Mouse (Mus musculus) layer of hippocampus, adult 2 months (tissue): ENCODE results near the gene Pole4. TPM values are rescaled to one million over a fixed set of nuclear protein-coding genes. Genes with fewer than 3 reads are reported as not detected.

Source experiments
- DNase-seq, 2 experiments: peaks; one replicate each; pipeline ENCODE4 v3.0.0; 2022; ENCODE audit warnings: low spot score in 2 of 2
- H3K27ac ChIP-seq: fragments of 200-600 bp; 2 replicates; pipeline ENCODE4 v1.8.1; 2022
- H3K4me3 ChIP-seq: fragments of 200-600 bp; 2 replicates; pipeline ENCODE4 v1.8.1; 2022; ENCODE audit warnings: mild to moderate bottlenecking
- CTCF ChIP-seq: fragments of 200-600 bp; conservative IDR thresholded peaks from 2 replicates; pipeline ENCODE4 v1.8.1; 2022; ENCODE audit warnings: antibody characterized with exemption, mild to moderate bottlenecking, moderate library complexity
- total RNA-seq, 2 experiments: library from RNA; stranded (reverse); gene quantifications; 2 replicates each; pipeline ENCODE4 v1.2.3; 2021

Gene Pole4
- total RNA-seq, 2 experiments from 2014 or later, result 36.4 to 36.7 TPM

GRCm38 (mm10) chr6:82575445-82575844 lies 129.7 kb downstream of the Pole4 start:
- H3K27ac ChIP-seq, result no peak overlapping the region
- no peak for DNase-seq

More at GRCm38 (mm10) chr6:82575445-82575844, 129.7 kb downstream of the Pole4 start:
- no peak for TF ChIP-seq CTCF
- no peak overlapping the region for H3K4me3 ChIP-seq

Other genes with a start within 250 kb of the Pole4 start
- gene Hk2, start 69.1 kb upstream of the Pole4 start, total RNA-seq, result 1 to 10 TPM; 7.0 to 7.4 TPM
- gene Sema4f, start 234.4 kb upstream of the Pole4 start, total RNA-seq, result 10 to 100 TPM; 41.0 to 44.0 TPM
- not detected for gene M1ap, start 241.5 kb upstream of the Pole4 start, total RNA-seq